Mouse (Mus musculus) embryonic facial prominence, embryonic 12.5 days (tissue): ENCODE measurements around the gene Tyrp1. TPM values are rescaled to one million over a fixed set of nuclear protein-coding genes. Genes with fewer than 3 reads are reported as not detected.

Experiments
- ATAC-seq: fragments of 200-750 bp; cut with Nextera tagmentation; 2 replicates; pipeline ENCODE4 v1.8.0; 2017; ENCODE audit not compliant: insufficient number of reproducible peaks, insufficient read depth, low FRiP score, low TSS enrichment
- H3K27ac ChIP-seq: fragments of 300-500 bp; sonication (generic); 2 replicates; pipeline ENCODE4 v1.5.1; 2016; ENCODE audit warnings: mild to moderate bottlenecking
- H3K27me3 ChIP-seq: fragments of 300-500 bp; sonication (generic); 2 replicates; pipeline ENCODE4 v1.6.1; 2016; ENCODE audit warnings: mild to moderate bottlenecking, moderate library complexity
- H3K36me3 ChIP-seq: fragments of 300-500 bp; sonication (generic); 2 replicates; pipeline ENCODE4 v1.6.1; 2016; ENCODE audit warnings: mild to moderate bottlenecking
- H3K4me1 ChIP-seq: fragments of 300-500 bp; sonication (generic); 2 replicates; pipeline ENCODE4 v1.6.1; 2016
- H3K4me2 ChIP-seq: fragments of 300-500 bp; sonication (generic); replicated peaks from 2 replicates; pipeline ENCODE4 v1.6.1; 2016; ENCODE audit warnings: mild to moderate bottlenecking, moderate library complexity
- H3K4me3 ChIP-seq: fragments of 300-500 bp; sonication (generic); 2 replicates; pipeline ENCODE4 v1.5.1; 2016; ENCODE audit warnings: mild to moderate bottlenecking
- H3K9ac ChIP-seq: fragments of 300-500 bp; sonication (generic); 2 replicates; pipeline ENCODE4 v1.6.1; 2016; ENCODE audit warnings: mild to moderate bottlenecking, moderate library complexity
- H3K9me3 ChIP-seq: fragments of 300-500 bp; sonication (generic); 2 replicates; pipeline ENCODE4 v1.6.1; 2016; ENCODE audit warnings: mild to moderate bottlenecking, moderate library complexity
- WGBS: fragments of 180-500 bp; shearing (Covaris S2); methylation state at CpG from one replicate; pipeline ENCODE4 v1.1.7; 2016; 5-methylcytosine and 5-hydroxymethylcytosine counted together
- polyA plus RNA-seq: library from polyadenylated mRNA; unstranded; fragments of >200 nt; fragmentation: Nextera tagmentation; extraction: Ambion mirVana; gene quantifications from 2 replicates; pipeline ENCODE4 v1.2.1, GENCODE M21; 2016

Tyrp1 gene
- polyA plus RNA-seq = 0.83 and 2.7 TPM in 2 replicates

DNA sequence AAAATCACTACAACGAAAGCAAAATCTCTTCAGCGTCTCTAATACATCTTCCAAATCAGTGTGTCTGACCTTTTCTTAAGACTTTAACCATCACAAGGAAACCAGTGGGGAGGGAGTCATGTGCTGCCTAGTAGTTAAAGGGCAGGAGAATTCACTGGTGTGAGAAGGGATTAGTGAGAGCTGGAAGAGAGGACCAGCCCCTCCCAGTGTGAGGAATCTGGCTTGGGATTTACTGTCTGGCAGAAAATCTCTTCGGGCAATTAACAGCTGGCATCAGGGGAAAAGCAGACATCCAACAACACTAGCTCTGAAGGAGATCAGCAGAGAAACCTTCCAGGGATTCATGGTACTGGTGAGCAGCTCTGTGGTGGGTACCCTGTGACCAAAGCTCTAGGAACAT lies at the start of gene Tyrp1:
Gene Tyrp1, plus strand, starts transcription at position 74 of the 400 bp plus-strand sequence.
- Histone ChIP-seq H3K9ac (no peak within 1 kb of the TSS), H3K27ac (no peak within 1 kb of the TSS), H3K4me1 (no peaks in the 10 kb centered on the region), H3K36me3 (no peaks in the 10 kb centered on the region), H3K27me3 (no peaks in the 10 kb centered on the region), H3K4me2 (no peak within 1 kb of the TSS), H3K9me3 (no peaks in the 10 kb centered on the region), H3K4me3 (no peak within 1 kb of the TSS)
- WGBS = 45% methylated on average over 3 of the region's 3 CpGs
- ATAC-seq = no peak

DNA sequence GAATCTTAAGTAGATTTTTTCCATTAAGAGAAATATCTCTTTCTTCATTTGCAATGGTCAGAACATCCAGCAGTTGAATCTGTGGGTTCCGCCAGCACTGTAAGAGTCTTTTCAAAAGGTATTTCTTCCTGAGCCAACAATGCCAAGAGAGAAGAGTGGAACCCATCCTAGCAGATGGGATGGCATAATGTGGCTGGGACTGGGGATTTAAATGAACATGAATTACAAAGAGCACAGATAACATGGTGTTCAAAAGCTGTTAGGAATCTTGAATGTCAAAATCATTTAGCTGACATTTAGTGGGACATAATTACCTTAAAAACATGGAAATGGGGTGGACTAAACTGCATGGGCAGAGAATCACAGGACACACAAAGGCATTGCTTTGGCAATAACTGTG lies 45.6 kb upstream of the Tyrp1 start:
- H3K4me3 ChIP-seq = no peak overlapping the region
- no peaks in the 10 kb centered on the region for H3K9me3 ChIP-seq
- no peaks in the 10 kb centered on the region for H3K4me1 ChIP-seq
- ATAC-seq = no peak
- no peaks in the 10 kb centered on the region for H3K27me3 ChIP-seq
- no peak overlapping the region for H3K9ac ChIP-seq
- H3K36me3 ChIP-seq = no peaks in the 10 kb centered on the region
- 92% methylated on average over 1 of the region's 1 CpGs for WGBS
- H3K27ac ChIP-seq = no peak overlapping the region
- H3K4me2 ChIP-seq = no peak overlapping the region

DNA sequence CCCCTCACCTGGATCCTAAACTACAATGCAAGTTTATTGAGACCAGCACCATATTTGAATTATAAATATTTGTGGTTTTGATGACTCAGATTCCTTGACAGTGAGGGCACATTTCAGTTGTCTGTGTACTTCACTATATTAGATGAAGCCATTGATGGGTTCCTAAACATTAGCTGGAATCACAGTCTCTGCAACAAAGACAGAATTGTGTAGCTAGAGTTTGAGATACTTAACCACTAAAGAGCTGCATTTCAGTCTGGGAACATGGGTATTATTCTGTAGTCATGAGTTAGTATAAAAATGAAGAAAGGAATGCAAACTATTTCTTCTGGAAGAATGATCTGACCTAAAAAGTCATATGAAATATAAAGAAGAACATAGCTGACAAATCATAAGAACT lies 14.4 kb upstream of the Tyrp1 start:
- Histone ChIP-seq H3K4me3 (no peak overlapping the region), H3K27ac (no peak overlapping the region), H3K36me3 (no peaks in the 10 kb centered on the region), H3K4me1 (no peaks in the 10 kb centered on the region), H3K4me2 (no peak overlapping the region), H3K27me3 (no peaks in the 10 kb centered on the region), H3K9ac (no peak overlapping the region), H3K9me3 (no peaks in the 10 kb centered on the region)
- no peak for ATAC-seq

DNA sequence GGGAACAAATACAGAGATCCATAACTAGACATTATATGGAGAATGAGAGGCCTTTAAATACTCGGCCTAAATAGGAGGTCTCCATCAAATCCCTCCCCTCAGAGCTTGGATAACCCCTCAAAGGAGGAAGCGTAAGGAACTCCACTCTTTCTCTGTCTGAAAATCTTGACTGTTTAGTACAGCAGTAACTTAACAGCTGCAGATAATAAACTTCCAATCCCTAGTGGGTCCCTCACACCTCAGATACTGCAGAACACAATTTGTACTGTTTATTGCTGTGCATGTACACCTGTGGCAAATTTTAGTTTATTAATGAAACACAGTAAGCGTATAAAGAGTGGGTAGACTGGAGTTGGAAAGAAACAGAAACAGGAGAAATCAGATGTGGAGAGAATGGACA lies 12.0 kb upstream of the Tyrp1 start:
- no peaks in the 10 kb centered on the region for H3K9me3 ChIP-seq
- ATAC-seq = no peak

DNA sequence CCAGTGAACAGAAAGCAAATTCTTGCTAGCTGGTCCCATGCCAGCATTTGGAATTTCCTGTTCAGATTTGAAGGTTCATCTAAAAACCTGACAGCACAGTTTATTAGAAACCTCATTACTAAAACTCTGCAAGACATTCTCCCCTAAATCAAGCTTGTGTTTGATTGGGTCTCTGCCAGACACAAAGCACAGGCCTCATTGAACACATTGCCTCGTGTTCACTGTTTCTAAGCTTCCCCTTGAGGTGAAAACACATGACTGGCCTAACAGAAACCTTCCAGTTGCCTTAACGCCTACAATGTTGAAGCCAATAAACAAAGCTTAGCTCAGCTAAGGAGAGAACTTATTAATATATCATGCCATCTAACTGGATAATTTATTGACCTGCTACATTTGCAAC lies 5.7 kb upstream of the Tyrp1 start:
- H3K4me2 ChIP-seq = no peak overlapping the region
- H3K27me3 ChIP-seq = no peaks in the 10 kb centered on the region
- 47% methylated on average over 2 of the region's 2 CpGs for WGBS
- H3K9ac ChIP-seq = no peak overlapping the region
- ATAC-seq = no peak
- H3K36me3 ChIP-seq = no peaks in the 10 kb centered on the region
- H3K4me1 ChIP-seq = no peaks in the 10 kb centered on the region
- H3K4me3 ChIP-seq = no peak overlapping the region
- no peak overlapping the region for H3K27ac ChIP-seq
- no peaks in the 10 kb centered on the region for H3K9me3 ChIP-seq

More for the DNA sequence above, 12.0 kb upstream of the Tyrp1 start:
- H3K9ac ChIP-seq = no peak overlapping the region
- no peak overlapping the region for H3K4me2 ChIP-seq
- no peaks in the 10 kb centered on the region for H3K4me1 ChIP-seq
- H3K4me3 ChIP-seq = no peak overlapping the region
- WGBS = 74% methylated on average over 3 of the region's 3 CpGs
- H3K27ac ChIP-seq = no peak overlapping the region
- no peaks in the 10 kb centered on the region for H3K36me3 ChIP-seq
- no peaks in the 10 kb centered on the region for H3K27me3 ChIP-seq

DNA sequence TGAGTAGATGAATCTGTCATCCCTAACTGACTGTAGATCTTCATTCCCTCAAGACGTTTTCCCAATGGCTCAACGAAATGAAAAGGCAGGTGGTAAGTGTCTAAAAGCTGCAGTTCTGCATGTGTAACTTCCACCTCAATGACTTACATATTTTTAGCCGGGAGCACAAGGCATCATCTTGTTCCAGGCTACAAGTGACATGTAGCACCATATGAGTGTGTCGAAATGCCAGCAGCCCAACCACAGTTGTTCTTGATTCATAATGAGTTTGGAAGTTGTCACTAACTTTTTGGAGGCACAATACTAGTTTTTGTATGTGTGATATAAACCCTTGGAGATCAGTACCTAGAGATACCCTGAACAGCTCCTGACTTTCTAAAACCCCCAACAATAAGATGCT lies 5.4 kb downstream of the Tyrp1 start:
- Histone ChIP-seq H3K4me1 (no peaks in the 10 kb centered on the region), H3K9ac (no peak overlapping the region), H3K27ac (no peak overlapping the region), H3K4me3 (no peak overlapping the region), H3K36me3 (no peaks in the 10 kb centered on the region), H3K27me3 (no peaks in the 10 kb centered on the region), H3K9me3 (no peaks in the 10 kb centered on the region), H3K4me2 (no peak overlapping the region)
- ATAC-seq = no peak
- 76% methylated on average over 4 of the region's 4 CpGs for WGBS

DNA sequence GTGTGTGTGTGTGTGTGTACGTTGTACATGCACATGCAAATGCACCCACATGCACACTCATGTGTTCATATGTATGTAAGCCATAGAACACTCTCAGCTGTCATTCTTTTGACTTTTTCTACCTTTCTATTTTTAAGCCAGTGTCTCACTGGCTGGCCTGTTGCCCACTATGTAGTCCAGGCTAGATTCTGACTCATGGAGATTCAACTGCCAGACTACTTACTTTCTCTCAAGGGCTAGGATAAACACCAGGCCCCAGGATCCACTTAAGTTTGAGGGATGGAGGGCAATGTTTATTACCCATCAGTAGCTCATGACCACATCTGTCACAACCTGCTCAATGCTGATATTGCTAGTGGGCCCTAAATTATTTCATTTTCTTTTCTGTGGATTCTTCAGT lies 8.1 kb downstream of the Tyrp1 start:
- Histone ChIP-seq H3K4me2 (no peak overlapping the region), H3K4me3 (no peak overlapping the region), H3K9ac (no peak overlapping the region), H3K9me3 (no peaks in the 10 kb centered on the region), H3K36me3 (no peaks in the 10 kb centered on the region), H3K4me1 (no peaks in the 10 kb centered on the region), H3K27ac (no peak overlapping the region), H3K27me3 (no peaks in the 10 kb centered on the region)
- 100% methylated on average over 1 of the region's 1 CpGs for WGBS
- ATAC-seq = no peak

DNA sequence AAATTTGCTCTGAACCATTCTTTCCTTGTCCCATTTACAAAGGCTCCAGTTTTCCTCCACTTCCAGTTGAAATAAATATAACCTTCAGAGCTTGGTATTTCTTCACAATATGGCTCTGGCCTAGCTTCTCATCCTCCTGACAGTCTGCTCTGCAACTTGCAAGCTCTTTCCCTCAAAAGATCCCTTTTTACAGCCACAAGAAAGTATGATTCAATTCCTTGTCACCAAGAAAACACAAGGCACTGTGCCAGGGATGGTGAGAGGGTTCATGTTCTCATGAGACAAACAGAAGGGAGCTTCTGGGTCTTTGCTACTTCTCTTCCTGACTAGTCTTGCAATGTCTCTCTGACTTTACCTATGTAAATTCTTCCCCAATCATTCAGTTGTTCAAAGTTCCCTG lies 9.8 kb downstream of the Tyrp1 start:
- Histone ChIP-seq H3K9me3 (no peaks in the 10 kb centered on the region), H3K27me3 (no peaks in the 10 kb centered on the region), H3K4me2 (no peak overlapping the region), H3K4me3 (no peak overlapping the region), H3K27ac (no peak overlapping the region), H3K36me3 (no peaks in the 10 kb centered on the region), H3K9ac (no peak overlapping the region), H3K4me1 (no peaks in the 10 kb centered on the region)
- ATAC-seq = no peak

DNA sequence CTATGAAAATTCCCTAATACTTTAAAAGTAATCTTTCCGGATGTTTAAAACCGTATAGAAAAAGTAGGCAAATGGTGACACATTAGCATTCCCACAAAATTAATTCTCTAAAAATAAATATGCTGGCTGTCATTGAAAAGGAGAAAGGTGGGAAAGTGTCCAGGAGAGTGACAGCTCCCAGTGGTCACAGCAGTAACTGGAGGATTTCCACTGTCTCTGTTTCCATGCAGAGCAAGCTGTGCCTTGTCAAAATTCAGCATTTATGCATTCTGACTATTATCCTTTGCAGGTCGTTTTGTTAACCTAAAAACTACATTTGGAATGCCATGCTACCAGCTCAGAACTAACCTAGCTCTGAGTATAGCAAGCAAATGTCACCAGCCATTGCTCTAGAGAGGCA lies 12.1 kb downstream of the Tyrp1 start:
- no peaks in the 10 kb centered on the region for H3K4me1 ChIP-seq
- WGBS = 69% methylated on average over 3 of the region's 3 CpGs
- ATAC-seq = no peak
- no peak overlapping the region for H3K4me3 ChIP-seq
- no peaks in the 10 kb centered on the region for H3K36me3 ChIP-seq
- no peak overlapping the region for H3K4me2 ChIP-seq
- H3K9ac ChIP-seq = no peak overlapping the region
- no peaks in the 10 kb centered on the region for H3K27me3 ChIP-seq
- H3K9me3 ChIP-seq = no peaks in the 10 kb centered on the region
- H3K27ac ChIP-seq = no peak overlapping the region

DNA sequence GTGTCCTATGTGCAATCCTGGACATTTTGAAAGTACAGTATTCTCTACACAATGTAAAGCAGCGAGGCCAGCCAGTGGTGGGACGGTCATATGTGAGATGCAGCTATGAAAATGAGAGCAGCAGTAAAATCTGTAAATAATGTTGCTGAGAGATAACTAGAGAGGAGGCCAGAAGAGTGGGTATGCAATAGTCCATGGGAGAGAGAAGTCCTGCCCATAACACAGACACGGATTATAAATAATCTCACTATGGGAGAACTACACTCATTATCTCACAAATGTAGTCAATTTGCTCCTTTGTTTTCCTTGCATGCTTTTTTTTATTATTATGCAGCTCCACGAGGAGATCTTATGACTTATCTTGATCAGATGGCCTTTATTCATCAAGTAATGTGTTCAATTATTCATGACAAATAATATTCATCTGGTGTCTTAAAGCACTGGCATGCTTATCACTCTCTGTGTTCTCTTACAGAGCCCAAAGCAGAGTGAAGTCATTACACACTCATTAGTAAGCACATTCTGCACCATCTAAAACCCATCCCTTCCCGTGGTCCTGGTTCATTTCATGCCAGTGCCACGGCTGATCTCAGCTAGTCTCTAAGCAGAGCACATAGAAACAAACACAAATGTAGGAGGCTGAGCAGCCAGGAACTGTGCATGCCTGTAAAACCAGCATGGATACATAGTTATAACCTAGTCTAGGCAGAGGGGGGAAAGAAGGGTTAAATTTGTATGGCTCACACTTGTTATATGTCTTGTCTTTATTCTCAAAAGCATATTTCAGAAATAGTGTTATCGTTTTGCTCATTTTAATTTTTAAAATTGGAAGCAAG lies 18.9 kb downstream of the Tyrp1 start:
- Histone ChIP-seq H3K4me3 (no peak overlapping the region), H3K27me3 (no peaks in the 10 kb centered on the region), H3K9ac (no peak overlapping the region), H3K4me2 (no peak overlapping the region), H3K36me3 (no peaks in the 10 kb centered on the region), H3K27ac (no peak overlapping the region), H3K4me1 (no peaks in the 10 kb centered on the region), H3K9me3 (no peaks in the 10 kb centered on the region)
- WGBS = 74% methylated on average over 7 of the region's 7 CpGs
- ATAC-seq = no peak

DNA sequence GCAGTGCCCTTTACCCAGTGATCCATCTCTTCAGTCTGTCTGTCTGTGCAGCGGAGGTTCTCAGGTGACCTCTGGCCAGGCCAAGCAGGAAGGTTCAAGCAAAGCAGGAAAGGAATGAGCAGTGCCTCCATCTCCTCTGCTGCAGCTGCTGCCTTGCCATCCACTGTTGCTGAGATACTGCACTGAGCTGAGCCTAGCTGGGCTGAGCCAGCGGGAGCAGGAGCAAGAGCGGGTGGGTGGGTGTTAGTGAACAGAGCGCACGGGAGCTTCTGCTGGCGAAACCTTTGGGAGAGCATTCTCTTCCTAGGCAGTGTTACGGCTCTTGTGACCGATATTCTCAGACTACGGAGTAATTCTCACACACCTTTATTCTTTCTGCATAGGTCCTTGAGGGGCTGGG lies 21.6 kb downstream of the Tyrp1 start:
- Histone ChIP-seq H3K9me3 (no peaks in the 10 kb centered on the region), H3K27ac (no peak overlapping the region), H3K4me3 (no peak overlapping the region), H3K4me2 (no peak overlapping the region), H3K9ac (no peak overlapping the region), H3K27me3 (no peaks in the 10 kb centered on the region), H3K4me1 (no peaks in the 10 kb centered on the region), H3K36me3 (no peaks in the 10 kb centered on the region)
- ATAC-seq = no peak
- 78% methylated on average over 9 of the region's 9 CpGs for WGBS

DNA sequence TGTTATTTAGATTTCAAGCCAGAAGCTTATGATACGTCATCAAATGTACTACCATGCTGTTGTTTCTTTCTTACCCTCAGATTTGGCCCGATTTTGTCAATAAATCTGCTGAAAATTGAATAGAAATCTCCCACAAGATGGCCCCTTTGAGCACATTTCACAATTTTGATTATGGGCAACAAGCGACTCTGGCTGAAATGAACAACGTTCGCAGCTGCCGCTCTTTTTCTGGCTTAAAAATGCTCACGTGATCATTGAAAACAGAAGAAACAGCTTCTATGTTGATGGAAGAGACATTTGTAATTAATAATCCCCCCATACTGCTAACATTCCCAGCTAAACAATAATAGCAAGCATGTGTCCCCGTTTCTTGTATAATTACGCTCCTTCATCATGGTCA lies 29.0 kb downstream of the Tyrp1 start:
- Histone ChIP-seq H3K9me3 (no peaks in the 10 kb centered on the region), H3K4me2 (no peak overlapping the region), H3K4me1 (no peaks in the 10 kb centered on the region), H3K9ac (no peak overlapping the region), H3K27me3 (no peaks in the 10 kb centered on the region), H3K27ac (no peak overlapping the region), H3K36me3 (no peaks in the 10 kb centered on the region), H3K4me3 (no peak overlapping the region)
- ATAC-seq = no peak
- WGBS = 78% methylated on average over 9 of the region's 9 CpGs
